Mouse (Mus musculus) frontal cortex, adult (tissue): ENCODE measurements at regions not wholly inside any gene's neighbourhood (a gene's known extent, or its start where the extent isn't known, plus 50 kb on each side); places are given as distances from the start of the nearest gene placed in this dataset.
A peak's percentile ranks its signal among the peaks of the same experiment; 100 is the strongest.

Experiments
- ATAC-seq: cut with Nextera tagmentation; 2 replicates; pipeline ENCODE4 v1.9.2; 2017; ENCODE audit warnings: mild to moderate bottlenecking, moderate library complexity, mixed read lengths; ENCODE audit not compliant: low TSS enrichment

DNA sequence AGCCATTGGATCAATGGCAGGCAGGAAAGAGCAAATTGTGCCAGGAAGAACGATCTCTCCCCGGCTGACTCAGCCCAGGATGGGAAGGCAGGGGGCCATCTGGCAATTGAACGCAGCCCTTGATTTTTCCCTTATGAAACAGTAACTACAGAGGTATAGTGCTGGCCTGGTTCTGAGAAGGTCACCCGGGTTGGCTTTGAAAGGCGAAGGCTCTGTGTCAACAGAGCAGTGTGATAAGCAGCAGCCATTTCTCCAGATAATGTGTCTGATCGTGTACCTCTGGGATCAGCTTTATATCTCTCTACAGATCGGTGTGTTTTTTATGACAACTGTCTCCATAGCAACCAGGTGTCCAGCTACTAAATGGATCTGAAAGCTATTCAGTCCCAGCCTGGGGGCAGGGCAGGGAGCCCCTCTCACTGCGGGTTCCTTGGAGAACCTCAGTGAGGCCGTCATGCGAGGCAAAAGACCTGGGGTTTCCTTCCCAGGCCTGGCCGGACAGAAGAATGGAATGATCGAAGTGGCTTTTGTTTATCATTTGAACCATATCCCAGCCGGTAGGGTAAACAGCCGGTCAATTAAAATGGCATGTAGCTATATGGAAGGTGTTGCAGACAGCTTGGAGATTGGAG lies 67.8 kb upstream of the Irf2bp2 start:
- no peak for ATAC-seq

- ATAC-seq: no peak
These were observed 67.0 kb upstream of the Irf2bp2 start for GRCm38 (mm10) chr8:126660658-126661316.

DNA sequence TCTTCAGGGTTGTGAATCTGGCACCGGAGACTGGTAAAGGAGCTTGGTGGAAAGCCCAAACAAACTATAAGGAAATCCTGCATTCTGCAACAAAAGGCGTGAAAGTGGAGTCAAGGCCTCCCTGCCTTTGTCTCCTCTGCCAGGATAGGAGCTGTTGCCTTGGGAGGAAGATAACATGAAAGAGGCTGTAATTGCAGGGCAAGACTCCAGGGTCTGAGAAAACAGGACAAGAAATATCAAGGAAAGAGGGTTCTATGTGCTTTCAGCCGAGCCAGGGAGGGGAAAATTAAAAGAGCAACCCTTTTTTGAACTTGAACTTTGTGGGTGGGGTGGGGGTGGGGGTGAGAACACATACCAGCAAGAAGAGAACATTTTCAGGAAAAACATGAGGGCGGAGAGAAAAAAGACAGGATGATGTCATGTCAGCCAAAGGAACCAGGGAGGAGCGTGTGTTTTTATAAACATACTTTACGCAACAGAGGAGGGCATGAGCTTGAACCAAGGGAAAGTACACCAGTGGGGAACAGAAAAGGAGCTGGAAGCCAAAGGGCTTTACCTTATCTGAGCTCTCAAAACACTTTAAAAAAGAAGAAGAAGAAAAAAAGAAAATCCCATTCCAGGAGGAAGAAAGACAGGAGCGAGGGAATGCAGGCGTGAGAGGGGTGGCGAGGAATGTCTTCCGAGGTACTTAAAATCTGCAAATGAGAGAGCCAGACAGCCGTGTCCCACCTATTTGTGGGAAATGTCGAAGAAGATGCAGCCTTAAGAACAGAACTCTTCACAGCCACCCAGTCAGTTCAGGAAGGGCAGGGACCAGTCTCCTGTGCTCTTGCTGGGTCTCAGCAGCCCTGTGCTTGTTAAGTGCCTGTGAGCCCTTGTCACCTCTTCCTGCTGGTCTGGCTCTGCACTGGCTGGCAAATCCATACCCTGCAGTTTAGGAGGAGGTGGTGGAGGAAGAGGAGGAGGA lies 66.2 kb upstream of the Irf2bp2 start:
- no peak for ATAC-seq

- ATAC-seq: no peak
These were observed 63.8 kb upstream of the Irf2bp2 start for GRCm38 (mm10) chr8:126657546-126657945.

DNA sequence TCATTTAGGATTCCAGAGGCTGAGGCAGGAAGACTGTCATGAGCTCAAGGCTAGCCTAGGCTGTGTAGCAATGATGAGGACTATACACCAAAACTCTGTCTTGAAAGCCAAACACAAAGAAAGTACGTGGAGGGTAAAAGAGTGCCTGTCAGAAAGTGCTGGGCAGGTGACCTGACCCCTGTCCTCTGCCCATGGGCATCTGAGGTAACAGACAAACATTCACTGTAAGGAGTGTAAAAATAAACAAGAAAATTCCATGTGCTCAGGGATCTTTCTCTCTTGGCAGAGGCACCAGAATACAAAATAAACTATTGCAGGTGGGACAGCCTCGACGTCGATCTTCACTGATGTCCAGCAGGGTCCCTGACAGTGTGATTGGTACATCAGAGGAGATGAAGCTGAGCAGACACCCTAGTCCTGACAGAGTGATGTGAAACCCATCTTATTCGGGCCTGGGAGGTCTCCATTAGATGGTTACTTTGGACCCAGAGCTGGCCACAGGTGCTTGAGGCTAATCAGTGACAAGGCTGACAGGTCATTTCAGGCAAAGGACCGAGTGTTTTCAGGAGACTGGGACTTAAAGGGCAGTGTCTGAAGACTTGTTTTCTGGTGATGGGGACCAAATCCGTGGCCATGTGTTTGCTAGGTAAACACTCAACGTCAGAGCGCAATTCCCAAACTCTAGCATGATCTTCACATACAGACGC lies 62.9 kb upstream of the Irf2bp2 start:
- no peak for ATAC-seq

DNA sequence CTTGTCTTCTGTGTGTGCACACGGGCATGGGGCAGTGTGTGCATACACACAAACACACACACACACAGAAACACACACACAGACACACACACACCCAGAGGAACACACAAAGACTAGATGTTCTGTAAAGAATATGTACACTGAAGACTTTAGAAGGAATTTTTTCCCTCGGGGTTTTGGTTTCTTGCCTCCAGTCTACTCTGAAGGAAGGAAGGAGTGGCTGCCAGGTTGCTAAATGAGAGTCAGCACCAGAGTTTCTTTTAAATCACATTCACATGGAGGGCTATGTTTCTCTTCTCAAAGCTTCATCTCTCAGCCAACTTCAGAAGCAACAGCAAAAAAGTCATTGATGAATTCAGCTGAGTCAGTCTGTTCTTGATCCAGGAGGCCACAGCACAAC lies 61.8 kb upstream of the Irf2bp2 start:
- 0 out of 2 replicates have a peak, but pooled peaks have one; percentile 35 for ATAC-seq

DNA sequence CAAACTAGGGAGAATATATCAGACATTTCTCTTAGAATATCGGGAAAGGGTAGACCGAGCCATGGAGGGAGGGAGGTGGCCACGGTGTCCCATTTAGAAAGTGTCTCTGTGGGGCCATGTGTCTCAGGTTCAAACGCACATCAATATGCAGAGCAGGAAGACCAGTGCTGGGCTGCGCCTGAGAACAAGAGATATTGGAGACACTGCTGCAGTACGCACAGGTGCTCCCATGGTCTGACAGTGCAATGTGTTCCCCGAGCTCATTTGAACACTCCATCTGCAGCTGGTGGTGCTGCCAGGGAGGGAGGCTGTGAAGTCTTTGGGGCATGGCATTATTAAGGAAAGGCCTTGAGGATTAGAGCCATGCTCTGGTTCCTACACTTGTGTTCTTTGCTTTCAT lies 60.6 kb upstream of the Irf2bp2 start:
- ATAC-seq: no peak

- no peak for ATAC-seq
These were observed 58.4 kb upstream of the Irf2bp2 start for GRCm38 (mm10) chr8:126652151-126652550.

- no peak for ATAC-seq
These were observed 57.2 kb upstream of the Irf2bp2 start for GRCm38 (mm10) chr8:126650945-126651344.

- ATAC-seq: no peak
These were observed 55.5 kb upstream of the Irf2bp2 start for GRCm38 (mm10) chr8:126649305-126649704.

- ATAC-seq: no peak
These were observed 53.6 kb upstream of the Irf2bp2 start for GRCm38 (mm10) chr8:126647350-126647749.

GRCm38 (mm10) chr8:126646604-126647311 lies 53.0 kb upstream of the Irf2bp2 start:
- ATAC-seq: no peak

GRCm38 (mm10) chr8:126644179-126644578 lies 50.4 kb upstream of the Irf2bp2 start:
- no peak for ATAC-seq
